Mouse (Mus musculus): ENCODE results near the gene Il10rb. TPM values are rescaled to one million over a fixed set of nuclear protein-coding genes. Genes with fewer than 3 reads are reported as not detected.
A peak's percentile ranks its signal among the peaks of the same experiment; 100 is the strongest.

Gene Il10rb
- 52.3 and 55.4 TPM in 2 replicates for polyA plus RNA-seq (2015; fragmentation: Nextera tagmentation; extraction: Ambion mirVana)

DNA sequence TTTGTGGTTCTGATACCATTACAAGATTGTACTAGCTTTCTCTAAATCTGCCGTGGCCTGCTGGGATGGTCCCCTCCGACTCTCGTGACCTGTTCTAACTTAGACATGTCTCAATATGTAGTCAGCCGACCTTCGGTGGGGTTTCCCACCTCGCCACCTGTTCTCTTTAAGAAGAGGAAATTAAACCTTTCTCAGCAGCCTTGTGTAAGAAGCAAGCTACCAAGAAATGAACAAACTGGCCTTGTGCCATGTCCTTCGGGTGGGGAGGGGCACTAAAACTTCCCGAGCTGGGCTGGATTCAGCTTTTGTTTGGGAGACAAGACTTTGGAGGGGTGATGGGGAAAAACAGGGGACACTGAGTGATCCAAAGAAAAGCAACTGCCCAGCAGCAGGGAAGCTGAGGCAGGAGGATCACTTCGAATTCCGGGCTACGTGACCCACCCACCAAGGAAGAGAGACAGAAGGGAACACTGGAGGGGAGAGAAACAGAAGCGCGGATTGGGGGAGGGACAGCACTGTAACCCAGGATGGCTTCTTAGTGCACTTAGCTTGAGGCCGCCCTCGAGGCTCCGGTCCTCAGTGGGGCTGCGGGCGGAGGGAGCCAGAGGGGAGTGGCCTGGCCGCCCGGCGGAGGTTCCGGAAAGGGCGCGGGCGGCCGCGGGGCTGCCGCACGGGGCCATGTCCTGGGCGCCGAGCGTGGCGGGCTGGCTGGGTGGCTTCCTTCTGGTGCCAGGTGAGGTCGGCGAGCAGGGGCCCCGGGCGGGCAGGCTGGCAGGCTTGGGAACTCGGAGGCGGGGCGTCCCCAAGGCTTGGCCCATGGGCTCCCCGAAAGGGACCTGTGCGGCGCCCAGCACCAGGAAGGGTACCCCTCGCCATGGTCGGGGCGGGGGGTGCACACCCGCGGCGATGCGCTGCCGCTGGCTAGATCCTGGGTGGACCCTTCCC lies at the start of gene Il10rb:
TSS of gene Il10rb (plus strand) at position 525 of the 945 bp plus-strand sequence.
- ATAC-seq (ENCODE audit: low FRiP score, low TSS enrichment) = peak; percentile 84
- peak within 1 kb of the TSS; percentile 87 for H3K4me3 ChIP-seq (ENCODE audit: low read depth, low read length)
- peak; percentile 80 for DNase-seq (ENCODE audit: low spot score)
- 3% methylated on average over 36 of the region's 51 CpGs for WGBS
- H3K27me3 ChIP-seq (ENCODE audit: control insufficient read depth, insufficient read depth, low read length) = no peaks in the 10 kb centered on the region
- peak within 1 kb of the TSS; percentile 93 for H3K4me2 ChIP-seq (replicated peaks; ENCODE audit: low read depth)
- H3K9me3 ChIP-seq (ENCODE audit: control insufficient read depth, low read length) = no peaks in the 10 kb centered on the region
- no peaks in the 10 kb centered on the region for H3K36me3 ChIP-seq (ENCODE audit: control insufficient read depth, insufficient read depth, low read length)
- H3K9ac ChIP-seq (ENCODE audit: low read length) = peak within 1 kb of the TSS; percentile 89
- TF ChIP-seq CTCF (IDR thresholded peaks at IDR 0.05; ENCODE audit: low read depth) = no peak
- H3K4me1 ChIP-seq (replicated peaks; ENCODE audit: control insufficient read depth, insufficient read depth) = no peaks in the 10 kb centered on the region
- peak within 1 kb of the TSS; percentile 96 for H3K27ac ChIP-seq (replicated peaks)

DNA sequence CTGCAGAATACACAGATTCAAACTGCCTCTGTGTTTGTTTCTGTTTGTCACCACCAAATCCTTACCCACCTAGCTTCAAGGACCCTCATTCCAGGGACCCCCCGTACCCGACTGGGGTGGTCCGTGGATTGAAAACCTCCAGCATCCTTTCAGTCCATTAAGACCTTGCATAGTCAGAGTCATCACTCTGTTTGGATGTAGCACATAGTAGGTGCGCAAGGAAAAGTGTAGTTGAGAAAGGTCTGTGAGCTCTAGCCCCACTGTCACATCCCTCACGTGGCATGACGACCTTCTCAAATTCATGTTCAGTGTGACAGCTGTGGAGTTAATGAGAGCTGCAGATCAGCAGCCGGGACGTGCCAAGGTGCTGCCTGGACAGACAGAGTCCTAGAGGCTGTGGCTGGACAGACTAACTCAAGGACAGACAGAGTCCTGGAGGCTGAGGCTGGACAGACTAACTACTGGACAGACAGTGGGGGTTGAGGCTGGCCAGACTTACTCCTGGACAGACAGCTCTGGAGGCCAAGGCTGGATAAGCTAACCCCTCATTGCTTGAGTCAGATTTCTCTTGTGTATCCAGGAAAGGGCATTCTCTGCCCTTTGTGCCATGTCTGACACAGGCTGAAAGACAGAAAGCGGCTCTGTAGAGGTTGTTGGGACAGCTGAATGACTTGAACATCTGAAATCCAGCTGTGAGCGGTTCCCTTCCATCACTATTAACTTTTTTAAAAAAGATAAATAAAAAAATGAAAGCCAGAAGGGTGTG lies 49.0 kb upstream of the Il10rb start:
- no peak overlapping the region for H3K9ac ChIP-seq (ENCODE audit: low read length)
- no peaks in the 10 kb centered on the region for H3K36me3 ChIP-seq (ENCODE audit: control insufficient read depth, insufficient read depth, low read length)
- H3K9me3 ChIP-seq (ENCODE audit: control insufficient read depth, low read length) = no peaks in the 10 kb centered on the region
- no peak for ATAC-seq (ENCODE audit: low FRiP score, low TSS enrichment)
- no peaks in the 10 kb centered on the region for H3K4me1 ChIP-seq (replicated peaks; ENCODE audit: control insufficient read depth, insufficient read depth)
- no peak overlapping the region for H3K4me2 ChIP-seq (replicated peaks; ENCODE audit: low read depth)
- no peak overlapping the region for H3K4me3 ChIP-seq (ENCODE audit: low read depth, low read length)
- no peak for TF ChIP-seq EP300 (optimal IDR thresholded peaks at IDR 0.05)
- TF ChIP-seq CTCF (IDR thresholded peaks at IDR 0.05; ENCODE audit: low read depth) = no peak
- WGBS = 76% methylated on average over 10 of the region's 10 CpGs
- no peaks in the 10 kb centered on the region for H3K27me3 ChIP-seq (ENCODE audit: control insufficient read depth, insufficient read depth, low read length)
- DNase-seq (ENCODE audit: low spot score) = no peak
- H3K27ac ChIP-seq (replicated peaks) = no peak overlapping the region

DNA sequence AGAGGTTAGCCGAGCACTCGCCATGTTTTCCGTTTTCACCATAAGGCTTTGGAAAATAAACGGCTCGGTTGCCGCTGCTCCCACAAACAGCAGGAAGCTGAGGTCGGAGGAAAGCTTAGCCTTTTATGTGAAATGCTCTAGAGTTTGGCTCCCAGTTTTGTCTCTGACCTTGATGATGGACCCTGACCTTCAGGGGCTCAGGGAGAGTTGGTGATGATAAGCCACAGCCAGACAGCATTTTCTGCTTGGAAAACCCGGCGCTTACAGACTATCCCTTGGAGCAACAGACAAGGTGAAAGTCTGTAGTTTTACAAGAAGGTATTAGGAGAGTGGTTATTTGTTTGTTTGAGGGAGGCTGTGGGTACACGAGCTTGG lies 48.5 kb upstream of the Il10rb start:
- no peaks in the 10 kb centered on the region for H3K27me3 ChIP-seq (ENCODE audit: control insufficient read depth, insufficient read depth, low read length)
- H3K9ac ChIP-seq (ENCODE audit: low read length) = no peak overlapping the region
- H3K4me1 ChIP-seq (replicated peaks; ENCODE audit: control insufficient read depth, insufficient read depth) = no peaks in the 10 kb centered on the region
- H3K4me3 ChIP-seq (ENCODE audit: low read depth, low read length) = no peak overlapping the region
- DNase-seq (ENCODE audit: low spot score) (no peak), ATAC-seq (ENCODE audit: low FRiP score, low TSS enrichment) (no peak)
- no peak overlapping the region for H3K27ac ChIP-seq (replicated peaks)
- H3K36me3 ChIP-seq (ENCODE audit: control insufficient read depth, insufficient read depth, low read length) = no peaks in the 10 kb centered on the region
- WGBS = 39% methylated on average over 10 of the region's 10 CpGs
- TF ChIP-seq CTCF (IDR thresholded peaks at IDR 0.05; ENCODE audit: low read depth) = no peak
- TF ChIP-seq EP300 (optimal IDR thresholded peaks at IDR 0.05) = no peak
- no peaks in the 10 kb centered on the region for H3K9me3 ChIP-seq (ENCODE audit: control insufficient read depth, low read length)
- no peak overlapping the region for H3K4me2 ChIP-seq (replicated peaks; ENCODE audit: low read depth)

DNA sequence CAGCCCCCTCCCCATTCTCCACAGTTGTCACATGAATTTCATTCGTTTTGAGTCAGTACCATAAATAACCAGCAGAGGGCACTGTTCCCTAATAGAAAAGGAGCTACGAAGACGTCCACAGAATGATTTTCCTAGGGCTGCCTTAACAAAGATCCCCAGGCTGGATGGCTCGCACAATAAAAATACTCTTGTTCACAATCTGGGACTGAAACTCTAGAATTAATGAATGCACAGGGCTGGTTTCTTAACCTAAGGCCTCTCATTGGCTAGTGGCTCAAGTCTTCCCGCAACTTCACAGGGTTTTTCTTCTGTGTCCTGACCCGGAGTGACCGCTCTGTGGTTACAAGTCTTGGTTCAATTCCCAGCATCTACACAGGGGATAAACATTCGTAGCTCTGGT lies 47.4 kb upstream of the Il10rb start:
- Histone ChIP-seq H3K9ac (ENCODE audit: low read length) (no peak overlapping the region), H3K36me3 (ENCODE audit: control insufficient read depth, insufficient read depth, low read length) (no peaks in the 10 kb centered on the region), H3K4me1 (replicated peaks; ENCODE audit: control insufficient read depth, insufficient read depth) (no peaks in the 10 kb centered on the region), H3K4me3 (ENCODE audit: low read depth, low read length) (no peak overlapping the region), H3K9me3 (ENCODE audit: control insufficient read depth, low read length) (no peaks in the 10 kb centered on the region), H3K27ac (replicated peaks) (no peak overlapping the region), H3K4me2 (replicated peaks; ENCODE audit: low read depth) (no peak overlapping the region), H3K27me3 (ENCODE audit: control insufficient read depth, insufficient read depth, low read length) (no peaks in the 10 kb centered on the region)
- no peak for DNase-seq (ENCODE audit: low spot score)
- no peak for ATAC-seq (ENCODE audit: low FRiP score, low TSS enrichment)
- WGBS = 26% methylated on average over 8 of the region's 8 CpGs
- TF ChIP-seq CTCF (IDR thresholded peaks at IDR 0.05; ENCODE audit: low read depth) = peak; percentile 86
- no peak for TF ChIP-seq EP300 (optimal IDR thresholded peaks at IDR 0.05)

DNA sequence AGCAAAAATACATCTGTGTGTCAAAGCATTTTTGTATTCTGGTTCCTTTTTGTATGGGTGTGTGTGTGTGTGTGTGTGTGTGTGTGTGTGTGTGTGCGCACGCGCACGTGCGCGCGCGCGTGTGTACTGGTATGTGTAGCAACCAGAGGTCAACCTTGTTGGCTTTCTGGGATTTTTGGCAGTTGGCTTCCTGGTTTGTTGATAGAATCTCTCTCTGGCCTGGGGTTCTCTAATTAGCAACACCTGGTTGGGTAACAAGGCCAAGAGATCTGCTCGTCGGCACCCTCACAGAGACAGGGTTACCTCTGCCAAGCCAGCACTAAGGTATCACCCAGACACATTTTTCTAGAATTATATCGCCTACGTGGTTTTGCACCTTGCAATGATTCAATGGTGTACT lies 46.4 kb upstream of the Il10rb start:
- DNase-seq (ENCODE audit: low spot score) (no peak), ATAC-seq (ENCODE audit: low FRiP score, low TSS enrichment) (no peak)
- H3K4me1 ChIP-seq (replicated peaks; ENCODE audit: control insufficient read depth, insufficient read depth) = no peaks in the 10 kb centered on the region
- no peak overlapping the region for H3K9ac ChIP-seq (ENCODE audit: low read length)
- no peak overlapping the region for H3K4me2 ChIP-seq (replicated peaks; ENCODE audit: low read depth)
- H3K4me3 ChIP-seq (ENCODE audit: low read depth, low read length) = no peak overlapping the region
- no peaks in the 10 kb centered on the region for H3K36me3 ChIP-seq (ENCODE audit: control insufficient read depth, insufficient read depth, low read length)
- H3K27ac ChIP-seq (replicated peaks) = no peak overlapping the region
- no peaks in the 10 kb centered on the region for H3K9me3 ChIP-seq (ENCODE audit: control insufficient read depth, low read length)
- H3K27me3 ChIP-seq (ENCODE audit: control insufficient read depth, insufficient read depth, low read length) = no peaks in the 10 kb centered on the region
- TF ChIP-seq EP300 (optimal IDR thresholded peaks at IDR 0.05) (no peak), CTCF (IDR thresholded peaks at IDR 0.05; ENCODE audit: low read depth) (no peak)
- WGBS = 89% methylated on average over 13 of the region's 13 CpGs
